Mouse (Mus musculus): ENCODE measurements at regions not wholly inside any gene's neighbourhood (a gene's known extent, or its start where the extent isn't known, plus 50 kb on each side); places are given as distances from the start of the nearest gene placed in this dataset.

GRCm38 (mm10) chr13:31240546-31240945 is 266.5 kb downstream of the Gm5447 start:
- no peak for DNase-seq (ENCODE audit: low read depth, low spot score)

- no peak for DNase-seq (ENCODE audit: low read depth, low spot score)
Measured at GRCm38 (mm10) chr13:31248996-31249395, 275.0 kb downstream of the Gm5447 start.

GRCm38 (mm10) chr13:31249525-31249924 is 275.5 kb downstream of the Gm5447 start:
- no peak for DNase-seq (ENCODE audit: low read depth, low spot score)

- no peak for DNase-seq (ENCODE audit: low read depth, low spot score)
Measured at GRCm38 (mm10) chr13:31254016-31254415, 280.0 kb downstream of the Gm5447 start.

- DNase-seq (ENCODE audit: low read depth, low spot score): no peak
Measured at GRCm38 (mm10) chr13:31254744-31255143, 280.7 kb downstream of the Gm5447 start.

GRCm38 (mm10) chr13:31255506-31255905 is 281.5 kb downstream of the Gm5447 start:
- no peak for DNase-seq (ENCODE audit: low read depth, low spot score)

- DNase-seq (ENCODE audit: low read depth, low spot score): no peak
Measured at GRCm38 (mm10) chr13:31267865-31268264, 288.1 kb upstream of the Foxq1 start.

- no peak for DNase-seq (ENCODE audit: low read depth, low spot score)
Measured at GRCm38 (mm10) chr13:31276005-31276644, 279.8 kb upstream of the Foxq1 start.

- no peak for DNase-seq (ENCODE audit: low read depth, low spot score)
Measured at GRCm38 (mm10) chr13:31290630-31291029, 265.3 kb upstream of the Foxq1 start.

GRCm38 (mm10) chr13:31292584-31293387 is 263.1 kb upstream of the Foxq1 start:
- no peak for DNase-seq (ENCODE audit: low read depth, low spot score)

- DNase-seq (ENCODE audit: low read depth, low spot score): no peak
Measured at GRCm38 (mm10) chr13:31294011-31294410, 261.9 kb upstream of the Foxq1 start.

- no peak for DNase-seq (ENCODE audit: low read depth, low spot score)
Measured at GRCm38 (mm10) chr13:31303194-31303593, 252.7 kb upstream of the Foxq1 start.

- no peak for DNase-seq (ENCODE audit: low read depth, low spot score)
Measured at GRCm38 (mm10) chr13:31304286-31304865, 251.6 kb upstream of the Foxq1 start.

GRCm38 (mm10) chr13:31309083-31309621 is 246.8 kb upstream of the Foxq1 start:
- no peak for DNase-seq (ENCODE audit: low read depth, low spot score)

GRCm38 (mm10) chr13:31312772-31313171 is 243.2 kb upstream of the Foxq1 start:
- no peak for DNase-seq (ENCODE audit: low read depth, low spot score)

- DNase-seq (ENCODE audit: low read depth, low spot score): no peak
Measured at GRCm38 (mm10) chr13:31313821-31314220, 242.1 kb upstream of the Foxq1 start.

- no peak for DNase-seq (ENCODE audit: low read depth, low spot score)
Measured at GRCm38 (mm10) chr13:31317066-31317465, 238.9 kb upstream of the Foxq1 start.

- DNase-seq (ENCODE audit: low read depth, low spot score): no peak
Measured at GRCm38 (mm10) chr13:31318008-31318407, 237.9 kb upstream of the Foxq1 start.

GRCm38 (mm10) chr13:31321411-31321810 is 234.5 kb upstream of the Foxq1 start:
- no peak for DNase-seq (ENCODE audit: low read depth, low spot score)

GRCm38 (mm10) chr13:31326269-31326851 is 229.6 kb upstream of the Foxq1 start:
- DNase-seq (ENCODE audit: low read depth, low spot score): no peak

GRCm38 (mm10) chr13:31327511-31327951 is 228.4 kb upstream of the Foxq1 start:
- no peak for DNase-seq (ENCODE audit: low read depth, low spot score)

- no peak for DNase-seq (ENCODE audit: low read depth, low spot score)
Measured at GRCm38 (mm10) chr13:31328756-31329155, 227.2 kb upstream of the Foxq1 start.
